In the genomic region with DNA sequence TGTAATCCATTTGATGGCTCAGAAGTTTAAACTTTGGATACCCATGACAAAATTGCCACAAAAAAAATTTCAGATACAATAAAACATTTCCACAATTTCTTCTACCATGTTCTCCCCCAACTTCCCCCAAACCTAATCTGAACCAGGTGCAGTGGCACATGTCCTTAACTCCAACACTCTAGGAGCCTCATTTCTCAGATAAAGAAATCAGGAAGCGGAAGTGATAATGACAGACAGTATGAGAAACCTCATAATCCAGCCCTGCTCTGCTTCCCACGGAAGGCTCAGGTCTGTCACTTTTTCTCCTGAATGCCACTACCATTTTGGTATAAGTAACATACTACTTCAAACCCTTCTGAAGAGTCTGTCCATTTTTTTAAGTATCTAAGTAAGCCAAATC, we compare ENCODE assay signal across 1 mouse cellular context.
TF ChIP-seq lines count a peak whose summit lies in the region.

No protein-coding gene starts in this region.

TF ChIP-seq in MEL, 35 proteins besides CTCF, POLR2A, EP300 and RAD21 (continued from another document):
- TF ChIP-seq NRF1 (IDR thresholded peaks at IDR 0.05; ENCODE audit: insufficient read depth, low read depth, low read length, poor library complexity, severe bottlenecking): no peak
- TF ChIP-seq MYC (IDR thresholded peaks at IDR 0.05; ENCODE audit: low read depth, low read length): peak; percentile 95
- no peak for TF ChIP-seq CHD1 (IDR thresholded peaks at IDR 0.05; ENCODE audit: low read depth, low read length)
- peak; percentile 91 for TF ChIP-seq RCOR1 (IDR thresholded peaks at IDR 0.05; ENCODE audit: low read depth, low read length)
- TF ChIP-seq TCF12 (IDR thresholded peaks at IDR 0.05; ENCODE audit: low read depth, low read length): peak; percentile 93
- no peak for TF ChIP-seq JUND (IDR thresholded peaks at IDR 0.05; ENCODE audit: low read depth, low read length)
- TF ChIP-seq MYB (IDR thresholded peaks at IDR 0.05; ENCODE audit: low read depth, low read length): 0 out of 2 replicates have a peak, but pooled peaks have one; percentile 35
- TF ChIP-seq MEF2A (IDR thresholded peaks at IDR 0.05; ENCODE audit: extremely low read depth, insufficient replicate concordance, low read depth, low read length, poor library complexity, severe bottlenecking): no peak
- TF ChIP-seq TAL1 (IDR thresholded peaks at IDR 0.05; ENCODE audit: low read length): peak; percentile 75
- no peak for TF ChIP-seq MAFK (IDR thresholded peaks at IDR 0.05; ENCODE audit: borderline replicate concordance, low read depth, low read length)
- peak; percentile 46; the same call in 1 of the 2 replicates for TF ChIP-seq ZNF384 (IDR thresholded peaks at IDR 0.05; ENCODE audit: low read depth, low read length)
- TF ChIP-seq BHLHE40 (IDR thresholded peaks at IDR 0.05; ENCODE audit: borderline replicate concordance, low read depth, low read length): peak; percentile 88
- TF ChIP-seq SMC3 (IDR thresholded peaks at IDR 0.05; ENCODE audit: low read depth, low read length): no peak
- TF ChIP-seq CHD2 (IDR thresholded peaks at IDR 0.05; ENCODE audit: low read length): no peak
- no peak for TF ChIP-seq NELFE (IDR thresholded peaks at IDR 0.05; ENCODE audit: low read depth, low read length)
- TF ChIP-seq GABPA (IDR thresholded peaks at IDR 0.05; ENCODE audit: low read depth, low read length): no peak
- no peak for TF ChIP-seq POLR2AphosphoS5 (IDR thresholded peaks at IDR 0.05; ENCODE audit: borderline replicate concordance, low read depth, low read length)
- TF ChIP-seq UBTF (IDR thresholded peaks at IDR 0.05; ENCODE audit: borderline replicate concordance, insufficient read depth, low read depth, low read length): no peak
- no peak for TF ChIP-seq ZC3H11A (IDR thresholded peaks at IDR 0.05; ENCODE audit: low read depth, low read length)
- no peak for TF ChIP-seq TBP (IDR thresholded peaks at IDR 0.05; ENCODE audit: low read depth, low read length)
- TF ChIP-seq USF2 (IDR thresholded peaks at IDR 0.05; ENCODE audit: borderline replicate concordance in 1 of 2, insufficient read depth in 1 of 2, low read depth in 1 of 2, low read length in 2 of 2): no peak
- no peak for TF ChIP-seq KAT2A (conservative IDR thresholded peaks at IDR 0.05; ENCODE audit: low read depth, low read length)
- no peak for TF ChIP-seq MAZ (IDR thresholded peaks at IDR 0.05; ENCODE audit: low read depth, low read length)
- no peak for TF ChIP-seq ZKSCAN1 (IDR thresholded peaks at IDR 0.05; ENCODE audit: low read depth, low read length)
- peak; percentile 90 for TF ChIP-seq MXI1 (IDR thresholded peaks at IDR 0.05; ENCODE audit: low read depth, low read length)
